Mouse (Mus musculus) left cerebral cortex, postnatal 4 days (tissue): Measurements from ENCODE around the gene Tfap2c. TPM values are rescaled to one million over a fixed set of nuclear protein-coding genes. Genes with fewer than 3 reads are reported as not detected.

Experiments
- DNase-seq: peaks from one replicate; pipeline ENCODE4 v3.0.0-alpha.2; 2022
- intact Hi-C: fragments of 180-260 bp; cut with DNase I; formaldehyde crosslinking; loops from one replicate; pipeline ENCODE4 v1.15.1; 2025
- total RNA-seq, 2 experiments: library from RNA; stranded (reverse); gene quantifications; 2 replicates each; pipeline ENCODE4 v1.2.3; 2021

The Tfap2c gene
- total RNA-seq, 2 experiments from 2014 or later: 1.2 TPM

DNA sequence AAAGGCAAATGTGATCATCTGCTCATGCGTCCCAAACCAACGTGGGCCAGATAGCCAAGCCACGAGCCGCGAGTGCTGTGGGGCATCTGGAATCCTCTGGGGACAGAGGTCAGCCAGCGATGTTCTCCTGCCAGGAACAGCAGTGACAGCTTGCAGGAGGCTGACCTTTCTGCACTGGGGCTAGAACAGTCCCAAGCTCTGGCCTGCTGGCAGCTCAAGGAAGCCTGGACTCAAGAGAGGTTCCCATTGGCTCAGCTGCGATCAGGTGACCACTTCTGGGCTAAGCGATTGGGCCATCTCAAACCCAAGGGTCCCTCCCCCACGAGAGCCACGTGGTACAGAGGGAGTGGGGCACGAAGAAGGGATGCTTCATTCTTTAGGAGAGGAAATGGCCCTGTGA lies 58.3 kb downstream of the Tfap2c start:
- intact Hi-C loops: no loop called here
- no peak for DNase-seq

Other genes starting within 250 kb of the Tfap2c start
- 10 to 100 TPM; 20.7 to 22.8 TPM for gene Fam210b, start 204.0 kb upstream of the Tfap2c start, total RNA-seq
- 1 to 10 TPM; 4.7 to 6.8 TPM for gene Aurka, start 179.1 kb upstream of the Tfap2c start, total RNA-seq
- 10 to 100 TPM; 26.5 to 29.8 TPM for gene Cstf1, start 178.9 kb upstream of the Tfap2c start, total RNA-seq
- under 1 TPM; 0.16 to 0.24 TPM for gene Cass4, start 155.8 kb upstream of the Tfap2c start, total RNA-seq
- 10 to 100 TPM; 62.8 to 63.8 TPM for gene Rtf2, start 109.0 kb upstream of the Tfap2c start, total RNA-seq
- gene Gcnt7, start 91.0 kb upstream of the Tfap2c start, total RNA-seq: not detected
- under 1 TPM in 1 of 2 experiments, not detected in 1; 0.91 TPM for gene Fam209, start 77.1 kb upstream of the Tfap2c start, total RNA-seq